In genomic region chr12:74951124-74952115, GRCm38 (mm10) we compare ENCODE assay signal across 13 mouse cellular contexts.
DNase-seq lines count a peak whose midpoint lies in the region; ATAC-seq lines count a peak whose summit lies in the region.
"Had no signal": no experiment of that assay in that cellular context is flagged by ENCODE, and none has a peak within 500 bp of the region (broad histone marks: within the 10 kb centered on the region; RNA-seq: fewer than 3 reads in every experiment).

No protein-coding gene starts in this region.

- no peak overlapping the region for H3K9ac ChIP-seq in midbrain, embryonic 11.5 days (ENCODE audit: low read length)
- no peak overlapping the region for H3K9ac ChIP-seq in midbrain, embryonic 12.5 days (replicated peaks)
- H3K9ac ChIP-seq: liver, embryonic 13.5 days had no signal

- peaks cover 3% of the 10 kb centered on the region; the same call in 1 of the 2 replicates for H3K4me1 ChIP-seq in midbrain, embryonic 11.5 days (ENCODE audit: control insufficient read depth, insufficient read depth, low read length)
- no peaks in the 10 kb centered on the region for H3K4me1 ChIP-seq in midbrain, embryonic 10.5 days
- H3K4me1 ChIP-seq in midbrain, embryonic 12.5 days = peaks cover 4% of the 10 kb centered on the region; the same call in 1 of the 2 replicates
- H3K4me1 ChIP-seq: heart, embryonic 10.5 days; liver, embryonic 13.5 days had no signal

- H3K4me3 ChIP-seq in midbrain, embryonic 11.5 days (ENCODE audit: low read depth, low read length) = no peak overlapping the region
- H3K4me3 ChIP-seq in midbrain, embryonic 10.5 days = no peak overlapping the region
- no peak overlapping the region for H3K4me3 ChIP-seq in midbrain, embryonic 12.5 days
- H3K4me3 ChIP-seq: heart, embryonic 10.5 days; liver, embryonic 13.5 days had no signal

- H3K27me3 ChIP-seq in midbrain, embryonic 11.5 days (ENCODE audit: control insufficient read depth, insufficient read depth, low read length) = no peaks in the 10 kb centered on the region
- H3K27me3 ChIP-seq in midbrain, embryonic 10.5 days (ENCODE audit: low read depth, poor library complexity, severe bottlenecking) = no peaks in the 10 kb centered on the region
- no peaks in the 10 kb centered on the region for H3K27me3 ChIP-seq in midbrain, embryonic 12.5 days
- H3K27me3 ChIP-seq: liver, embryonic 13.5 days had no signal

- ATAC-seq in cerebellum, adult (ENCODE audit: insufficient number of reproducible peaks, low FRiP score, low TSS enrichment) = no peak
- peak; percentile 19; the same call in 1 of the 2 replicates for ATAC-seq in midbrain, embryonic 11.5 days (ENCODE audit: low FRiP score)
- ATAC-seq in midbrain, embryonic 12.5 days (ENCODE audit: low FRiP score, low read depth) = peak; percentile 49; the same call in 1 of the 2 replicates
- ATAC-seq: inflammation-experienced regulatory T-cells, adult 6 months had no signal

- H3K36me3 ChIP-seq in midbrain, embryonic 11.5 days (ENCODE audit: control insufficient read depth, insufficient read depth, low read length) = no peaks in the 10 kb centered on the region
- H3K36me3 ChIP-seq in midbrain, embryonic 10.5 days = no peaks in the 10 kb centered on the region
- H3K36me3 ChIP-seq in midbrain, embryonic 12.5 days = no peaks in the 10 kb centered on the region
- H3K36me3 ChIP-seq: heart, embryonic 10.5 days; liver, embryonic 13.5 days had no signal

- no peaks in the 10 kb centered on the region for H3K9me3 ChIP-seq in midbrain, embryonic 11.5 days (ENCODE audit: control insufficient read depth, low read length)
- no peaks in the 10 kb centered on the region for H3K9me3 ChIP-seq in midbrain, embryonic 10.5 days (replicated peaks)
- H3K9me3 ChIP-seq in midbrain, embryonic 12.5 days = no peaks in the 10 kb centered on the region
- H3K9me3 ChIP-seq: heart, embryonic 10.5 days; liver, embryonic 13.5 days had no signal

- no peak overlapping the region for H3K4me2 ChIP-seq in midbrain, embryonic 11.5 days
- H3K4me2 ChIP-seq in midbrain, embryonic 12.5 days (replicated peaks) = no peak overlapping the region
- H3K4me2 ChIP-seq: liver, embryonic 13.5 days had no signal

- no peak overlapping the region for H3K27ac ChIP-seq in midbrain, embryonic 11.5 days (ENCODE audit: low read depth, low read length)
- H3K27ac ChIP-seq in midbrain, embryonic 10.5 days (replicated peaks) = no peak overlapping the region
- no peak overlapping the region for H3K27ac ChIP-seq in midbrain, embryonic 12.5 days (replicated peaks)
- H3K27ac ChIP-seq: heart, embryonic 10.5 days; liver, embryonic 13.5 days had no signal

- intact Hi-C loops in heart, postnatal 14 days (cut with DNase I) = no loop called here

- DNase-seq in cerebellum, postnatal 10 days = peak; percentile 21 to 46
- DNase-seq in midbrain, embryonic 11.5 days (ENCODE audit: low spot score, missing footprints) = no peak
- no peak for DNase-seq in midbrain, embryonic 10.5 days (ENCODE audit: low spot score)
- peak; percentile 31 for DNase-seq in skeletal muscle tissue, adult 2 months (ENCODE audit: low read depth, low spot score)
- DNase-seq in ovary, adult 18-20 months (ENCODE audit: low spot score) = no peak
- no peak for DNase-seq in heart, postnatal 14 days
- DNase-seq: cerebellum, postnatal 36 days; liver, embryonic 13.5 days; lung, postnatal 4 days had no signal

- WGBS in midbrain, embryonic 11.5 days = 64% methylated on average over 9 of the region's 9 CpGs
- 74% methylated on average over 9 of the region's 9 CpGs for WGBS in midbrain, embryonic 10.5 days
- WGBS in midbrain, embryonic 12.5 days = 68% methylated on average over 9 of the region's 9 CpGs

Comparison
In these comparisons a context has a peak if more than half of its experiments do, and no peak if none do; other contexts are left out.
1. DNase-seq: peak in cerebellum, postnatal 10 days (2 of 2) and skeletal muscle tissue, adult 2 months (single experiment); none in midbrain, embryonic 11.5 days (single experiment), midbrain, embryonic 10.5 days (single experiment), ovary, adult 18-20 months (single experiment) and heart, postnatal 14 days (0 of 2).